8 mouse cellular contexts compared by ENCODE assay signal in genomic region chr15:12795457-12795894, GRCm38 (mm10). TPM values are rescaled to one million over a fixed set of nuclear protein-coding genes. Genes with fewer than 3 reads are reported as not detected.
A peak's percentile ranks its signal among the peaks of the same experiment; 100 is the strongest.
DNase-seq lines count a peak whose midpoint lies in the region; ATAC-seq lines count a peak whose summit lies in the region.

No protein-coding gene starts in this region.

- no peak; the same call in 1 of the 2 replicates for ATAC-seq in frontal cortex, adult (ENCODE audit: low TSS enrichment)
- peak; percentile 69 to 88 for ATAC-seq in hematopoietic stem cell, adult 5-6 weeks (replicated peaks in 1 of 2; ENCODE audit: insufficient read depth in 1 of 2, low FRiP score in 2 of 2, low TSS enrichment in 1 of 2, low read depth in 1 of 2, poor library complexity in 2 of 2, severe bottlenecking in 2 of 2)

- DNase-seq in frontal cortex, postnatal 36 days (ENCODE audit: low spot score in 2 of 2): peak; percentile 31 to 86
- peak; percentile 85 for DNase-seq in R1 (ENCODE audit: low read depth, low spot score)
- DNase-seq in embryo, embryonic 10.5 days (ENCODE audit: low spot score): peak; percentile 93
- DNase-seq in layer of hippocampus, adult 8-10 months (ENCODE audit: low spot score in 2 of 2): peak; percentile 25 to 63
- peak; percentile 90 for DNase-seq in mesoderm, embryonic 11.5 days (ENCODE audit: low read depth, low spot score)
- DNase-seq in right cerebral cortex, postnatal 4 days: peak; percentile 46

RNA-seq across cellular contexts. Expression of gene 6030458C11Rik, which starts 29.0 kb away (rescaled TPM):
- total RNA-seq in hematopoietic stem cell, adult 5-6 weeks (2017): 21.4 and 26.5 TPM in 2 replicates
- 10 to 100 TPM; 25.5 to 31.1 (median 28.5) TPM for total RNA-seq in layer of hippocampus, adult 8-10 months (2022)

RNA-seq across cellular contexts. Expression of gene Drosha, which starts 29.1 kb away (rescaled TPM):
- total RNA-seq in hematopoietic stem cell, adult 5-6 weeks (2017): 22.2 and 33.1 TPM in 2 replicates
- total RNA-seq in layer of hippocampus, adult 8-10 months (2022): 10 to 100 TPM; 78.1 to 87.8 (median 84.3) TPM

RNA-seq across cellular contexts. Expression of gene Pdzd2, which starts 55.8 kb away (rescaled TPM):
- total RNA-seq in hematopoietic stem cell, adult 5-6 weeks (2017): 0.15 and 2.2 TPM in 2 replicates
- total RNA-seq in layer of hippocampus, adult 8-10 months (2022): 10 to 100 TPM; 45.8 to 56.3 (median 53.1) TPM

Comparison
In these comparisons a context has a peak if more than half of its experiments do, and no peak if none do; other contexts are left out.
1. RNA of gene Pdzd2, which starts 55.8 kb away (total RNA-seq): 45.8 to 56.3 TPM in layer of hippocampus, adult 8-10 months; 0.15 to 2.2 TPM in hematopoietic stem cell, adult 5-6 weeks; every median in the first group is over 10 times any median in the second.
2. Peak in every context shown above with its lines, with median percentiles within 50 percentile points of each other: DNase-seq.